Mouse (Mus musculus): ENCODE results near the gene Slc25a3. TPM values are rescaled to one million over a fixed set of nuclear protein-coding genes. Genes with fewer than 3 reads are reported as not detected.

Slc25a3 gene
- 100 to 1,000 TPM; 743 to 774 TPM for total RNA-seq (2021)
- long read RNA-seq, experiment 1, transcript Slc25a3-206 (8 exons, 1,341 nt) = major isoform, 606 of 827 reads
- long read RNA-seq, experiment 1, transcript Slc25a3-204 (5 exons, 891 nt) = minor isoform, 6 of 827 reads
- long read RNA-seq, experiment 1, transcript Slc25a3-201 (8 exons, 1,612 nt) = minor isoform, 148 of 827 reads
- long read RNA-seq, experiment 1, partial matches to known transcripts = 18 of 827 reads
- long read RNA-seq, experiment 1, other reads (novel, unspliced or antisense) = 47 of 827 reads
- long read RNA-seq, experiment 2, transcript Slc25a3-201 (8 exons, 1,612 nt) = minor isoform, 150 of 743 reads
- long read RNA-seq, experiment 2, transcript Slc25a3-206 (8 exons, 1,341 nt) = major isoform, 521 of 743 reads
- long read RNA-seq, experiment 2, transcript Slc25a3-204 (5 exons, 891 nt) = minor isoform, 6 of 743 reads
- long read RNA-seq, experiment 2, transcript Slc25a3-203 (7 exons, 1,483 nt) = minor isoform, 5 of 743 reads
- long read RNA-seq, experiment 2, partial matches to known transcripts = 26 of 743 reads
- long read RNA-seq, experiment 2, other reads (novel, unspliced or antisense) = 35 of 743 reads

DNA sequence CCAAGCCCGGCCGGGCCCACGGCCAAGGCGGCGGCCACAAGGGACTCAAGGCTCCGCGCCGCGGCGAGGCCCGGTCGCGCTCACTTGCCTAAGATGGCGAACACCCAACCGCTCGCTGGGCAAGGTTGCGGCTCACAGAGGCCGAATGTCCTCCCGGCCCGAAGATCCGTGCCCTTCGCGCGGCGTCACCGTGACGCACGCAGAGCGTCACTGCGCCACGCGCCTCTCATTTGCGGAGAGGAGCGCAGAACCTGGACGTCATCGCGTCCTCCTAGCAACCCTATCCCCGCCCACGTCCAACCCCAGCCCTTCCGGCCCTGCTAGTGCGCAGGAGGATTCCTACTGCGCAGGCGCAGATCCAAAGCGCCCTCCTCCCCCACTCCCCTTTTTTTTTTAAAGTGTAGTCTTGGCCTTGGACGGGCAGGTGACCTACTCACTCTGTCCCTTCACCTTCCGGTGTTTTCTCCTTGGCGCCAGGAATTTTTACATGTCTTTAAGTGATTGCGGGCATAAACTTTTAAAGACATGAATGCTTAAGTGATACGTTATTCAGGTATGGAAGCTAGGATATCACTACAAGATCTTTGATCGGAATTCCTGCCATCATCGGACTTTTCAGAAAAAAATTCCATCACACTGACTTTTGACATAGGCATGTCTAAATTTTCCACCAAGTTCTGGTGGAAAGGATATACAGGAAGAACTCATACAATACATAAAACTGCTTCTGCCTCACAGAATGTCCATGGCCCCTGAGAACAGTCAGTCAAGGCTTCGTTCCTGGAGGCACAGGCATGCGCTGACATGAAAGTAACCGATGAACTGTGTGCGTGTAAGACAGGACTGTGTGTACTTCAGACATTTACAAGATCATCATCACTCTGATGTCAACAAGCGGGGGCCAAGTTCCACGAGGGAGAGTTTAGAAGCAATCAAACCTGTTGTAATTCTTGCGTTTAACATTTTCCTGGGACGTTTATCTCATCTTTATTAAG, at the start of gene Slc25a3:
TSS of gene Slc25a3 (minus strand) at position 232 of the 995 bp plus-strand sequence.
- DNase-seq (ENCODE audit: low spot score in 2 of 2) = peak; percentile 96 to 98

DNA sequence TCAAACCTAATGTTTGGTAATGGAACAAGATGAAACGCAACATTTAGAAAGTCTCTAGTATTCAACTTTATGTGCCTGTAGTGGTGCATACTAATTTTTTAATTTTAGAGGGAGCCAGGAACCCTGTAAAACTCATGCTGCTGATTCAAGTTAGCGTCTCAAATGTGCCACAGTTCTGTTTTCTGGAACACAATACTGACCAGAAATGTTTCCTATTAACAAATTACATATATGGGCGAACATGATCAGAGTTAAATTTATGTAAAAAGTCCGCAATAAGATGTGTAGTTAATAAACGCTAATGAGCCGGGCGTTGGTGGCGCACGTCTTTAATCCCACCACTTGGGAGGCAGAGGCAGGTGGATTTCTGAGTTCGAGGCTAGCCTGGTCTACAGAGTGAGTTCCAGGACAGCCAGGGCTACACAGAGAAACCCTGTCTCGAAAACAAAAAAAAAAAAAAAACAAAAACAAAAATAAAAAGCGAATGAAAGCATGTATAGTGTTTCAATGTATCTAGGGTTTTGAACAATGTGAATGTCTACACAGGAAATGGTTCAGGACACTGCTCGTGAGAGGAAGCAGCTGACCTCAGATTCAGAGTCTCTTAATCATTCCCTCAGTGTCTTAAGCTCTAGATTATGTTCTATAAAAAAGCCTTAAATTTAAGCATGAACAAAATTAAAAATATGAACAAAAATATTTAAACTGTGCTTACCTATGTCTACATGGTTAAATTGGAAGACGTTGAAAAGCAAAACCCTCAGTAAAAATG, 48.7 kb upstream of the Slc25a3 start:
- no peak for DNase-seq (ENCODE audit: low spot score in 2 of 2)

DNA sequence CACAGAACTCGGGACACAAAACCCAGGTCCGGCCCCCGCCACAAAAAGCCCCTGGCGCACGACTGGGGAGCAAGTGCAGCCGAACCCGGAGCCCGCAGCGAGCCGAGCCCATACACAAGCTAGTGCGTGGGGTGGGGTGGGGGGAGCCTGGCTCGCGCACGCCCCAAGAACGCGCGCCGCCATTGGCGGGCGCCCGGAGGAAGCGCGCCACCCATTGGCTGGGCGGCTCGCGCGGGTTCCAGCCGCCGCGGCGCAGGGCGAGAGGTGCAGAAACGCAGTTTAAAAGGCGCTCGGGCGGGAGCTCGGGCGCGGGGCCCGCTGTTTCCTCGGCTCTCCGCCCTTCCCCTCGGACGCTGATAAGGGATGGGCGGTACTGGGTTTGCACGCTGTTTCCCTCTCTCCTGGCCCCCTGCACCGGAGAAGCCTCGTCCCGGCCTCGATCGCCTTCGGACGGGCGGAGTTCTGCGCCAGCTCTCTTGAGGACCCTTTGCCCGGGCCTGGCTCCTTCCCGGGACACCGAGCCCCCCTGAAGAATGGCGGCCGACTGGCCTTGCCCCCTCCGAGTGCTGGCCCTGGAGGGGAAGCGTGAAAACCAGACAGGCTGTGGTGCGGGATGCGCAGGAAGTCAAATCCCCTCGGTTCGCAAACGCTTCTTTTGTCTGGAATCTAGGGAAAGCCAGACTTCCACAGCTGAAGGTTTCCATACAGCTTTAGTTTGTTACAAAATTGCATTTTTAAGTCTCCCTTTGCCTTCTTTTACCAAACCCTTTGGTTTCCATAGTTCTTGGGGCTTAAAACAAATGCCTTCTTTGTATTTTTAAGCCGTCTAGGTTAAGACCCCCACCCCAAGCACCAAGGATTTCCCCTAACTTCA, 47.8 kb upstream of the Slc25a3 start:
- DNase-seq (ENCODE audit: low spot score in 2 of 2) = peak; percentile 91

DNA sequence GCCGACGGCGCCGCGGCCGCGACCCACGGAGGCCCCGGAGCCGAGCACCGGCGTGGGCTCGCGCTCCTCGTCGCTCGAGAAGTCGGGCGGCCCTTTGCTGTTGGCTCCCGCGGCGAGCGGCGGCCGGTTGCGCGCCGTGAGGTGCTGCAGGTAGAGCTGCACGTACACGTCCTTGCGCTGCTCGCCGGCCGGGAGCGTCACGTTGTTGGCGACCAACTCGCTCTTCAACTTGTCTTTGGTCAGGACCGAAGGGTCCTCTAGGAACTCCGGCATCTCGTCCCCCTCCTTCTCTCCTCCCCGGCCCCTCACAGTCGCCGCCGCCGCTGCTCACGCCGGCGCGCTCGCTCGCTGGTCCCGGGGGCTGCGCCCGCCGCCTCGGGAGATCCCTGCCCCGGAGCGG, 47.2 kb upstream of the Slc25a3 start:
- peak in 1 of 2 experiments; percentile 31 for DNase-seq (ENCODE audit: low spot score in 2 of 2)

DNA sequence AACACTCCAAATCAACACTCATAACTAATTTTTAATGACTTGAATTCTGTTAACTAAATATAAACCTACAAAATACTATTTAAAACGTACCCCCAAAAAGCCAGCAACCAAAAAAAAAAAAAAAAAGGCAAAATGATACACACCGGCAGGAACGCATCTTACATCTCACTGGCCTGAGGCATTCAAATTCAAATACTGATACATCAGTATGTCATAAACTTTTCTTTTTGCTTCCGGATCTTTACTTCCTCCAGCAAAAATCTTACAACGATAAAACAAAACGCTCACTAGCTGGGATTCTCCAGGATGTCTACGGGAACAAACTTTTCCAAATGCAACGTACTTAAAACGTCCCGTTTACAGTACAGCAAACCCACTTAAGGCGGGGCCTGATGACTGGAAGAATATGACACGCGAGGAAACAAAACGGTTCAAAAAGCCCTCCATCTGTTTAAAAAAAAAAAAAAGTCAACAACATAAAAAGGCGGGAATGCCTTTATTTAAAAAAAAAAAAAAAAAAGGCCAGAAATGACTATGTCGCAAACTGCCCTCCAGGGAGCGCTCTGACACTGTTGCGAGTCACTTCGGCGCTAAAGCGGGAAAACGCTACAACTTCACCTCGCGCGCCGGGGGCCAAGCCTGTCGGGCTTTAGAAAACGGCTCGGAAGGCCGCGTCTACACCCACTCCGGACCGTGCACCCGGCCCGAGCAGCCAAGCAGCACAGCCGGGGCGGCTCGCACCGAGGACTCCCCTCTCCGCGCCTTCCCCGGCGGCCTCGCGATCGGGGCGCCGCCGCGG, 46.5 kb upstream of the Slc25a3 start:
- DNase-seq (ENCODE audit: low spot score in 2 of 2) = peak; percentile 80 to 90

DNA sequence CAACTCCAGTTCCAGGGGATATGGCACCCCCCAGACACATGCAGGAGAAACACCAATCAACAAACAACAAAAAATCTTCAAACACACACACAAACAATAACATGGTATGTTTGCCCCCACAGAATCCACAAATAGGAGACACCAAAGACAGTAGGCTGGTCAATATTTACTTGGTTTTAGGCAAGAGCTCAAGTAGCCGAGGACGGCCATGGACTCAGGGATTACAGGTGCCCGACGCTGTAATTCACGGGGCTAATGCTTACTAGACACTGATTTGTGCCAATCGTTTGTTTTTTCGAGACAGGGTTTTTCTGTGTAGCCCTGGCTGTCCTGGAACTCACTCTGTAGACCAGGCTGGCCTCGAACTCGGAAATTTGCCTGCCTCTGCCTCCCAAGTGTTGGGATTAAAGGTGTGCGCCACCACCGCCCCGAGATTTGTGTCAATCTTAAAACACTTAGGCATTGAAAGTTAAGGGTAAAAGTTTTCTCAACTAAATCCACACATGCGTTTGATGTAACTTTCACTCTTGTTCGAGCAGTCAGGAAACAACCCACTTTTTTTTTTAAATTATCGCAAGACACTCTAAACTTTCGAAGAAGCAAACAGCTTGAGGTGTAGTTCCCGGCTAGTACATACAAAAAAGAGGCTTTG, 45.7 kb upstream of the Slc25a3 start:
- DNase-seq (ENCODE audit: low spot score in 2 of 2) = no peak

DNA sequence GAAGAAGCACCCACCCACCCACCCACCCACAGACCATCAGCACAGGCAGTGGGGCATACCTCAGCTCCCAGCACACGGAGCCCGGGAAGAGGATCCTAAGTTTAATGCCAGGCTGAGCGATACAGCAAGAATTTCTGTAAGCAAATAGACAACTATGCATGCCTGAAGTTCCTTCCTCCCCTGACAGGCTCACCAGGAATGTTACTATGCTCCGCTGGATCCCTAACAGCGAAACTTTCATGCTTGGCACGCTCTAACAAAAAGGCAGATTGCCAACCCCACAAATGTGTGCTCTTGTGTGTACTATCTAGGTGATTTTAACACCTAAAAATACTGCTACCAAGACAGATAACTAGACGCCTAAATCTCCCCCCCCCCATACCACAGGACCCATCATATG, 43.5 kb upstream of the Slc25a3 start:
- DNase-seq (ENCODE audit: low spot score in 2 of 2) = no peak

DNA sequence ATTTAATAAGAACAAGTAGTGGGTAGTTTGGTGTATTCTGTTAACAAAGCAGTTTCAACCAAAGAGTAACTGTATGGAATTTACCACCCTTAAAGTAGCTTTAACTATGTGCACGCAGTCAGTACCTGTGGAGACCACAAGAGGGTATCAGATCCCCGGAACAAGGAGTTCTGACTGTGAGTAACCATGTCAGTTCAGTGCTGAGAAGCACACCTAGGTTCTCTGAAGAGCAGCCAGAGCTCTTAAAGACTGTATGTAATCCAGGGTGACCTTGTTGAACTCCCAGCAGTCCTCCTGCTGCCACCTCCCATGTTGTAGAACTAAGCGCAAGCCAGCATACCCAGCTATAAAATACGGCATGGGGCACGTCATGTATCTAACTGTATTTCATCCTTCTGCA, 43.0 kb upstream of the Slc25a3 start:
- peak in 1 of 2 experiments; percentile 43 for DNase-seq (ENCODE audit: low spot score in 2 of 2)

DNA sequence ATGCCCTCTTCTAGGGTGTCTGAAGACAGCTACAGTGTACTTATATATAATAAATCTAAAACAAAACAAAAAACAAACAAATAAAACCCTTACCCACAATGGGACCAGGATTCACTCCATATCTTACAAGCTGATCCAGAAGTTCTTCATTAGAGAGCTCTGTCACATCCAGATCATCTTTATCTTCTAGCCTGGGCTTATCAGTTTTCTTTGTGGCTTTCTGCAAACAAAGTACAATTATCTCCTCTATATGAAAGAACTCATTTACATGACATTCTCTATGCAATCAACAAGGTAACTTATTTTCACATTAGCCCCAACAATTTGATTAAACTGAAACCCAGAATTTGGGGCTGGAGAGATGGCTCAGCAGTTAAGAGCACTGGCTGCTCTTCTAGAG, 42.0 kb upstream of the Slc25a3 start:
- DNase-seq (ENCODE audit: low spot score in 2 of 2) = no peak

DNA sequence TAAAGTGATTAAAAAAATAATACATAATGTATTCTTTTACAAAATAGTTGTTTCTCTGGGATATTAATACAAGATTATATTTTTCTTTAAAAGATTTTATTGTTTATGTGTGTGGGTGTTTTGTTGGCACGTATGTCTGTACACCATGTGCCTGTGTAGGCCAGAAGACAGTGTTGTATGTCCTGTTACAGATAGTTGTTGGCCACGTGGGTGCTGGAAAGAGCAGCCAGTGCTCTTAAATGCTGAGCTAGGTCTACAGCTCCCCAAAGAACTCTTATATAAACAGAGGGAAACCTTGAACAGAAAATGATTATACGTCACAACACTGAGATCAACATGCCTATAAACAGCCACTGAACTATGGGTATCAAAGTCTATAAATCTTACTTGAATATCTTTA, 40.6 kb upstream of the Slc25a3 start:
- DNase-seq (ENCODE audit: low spot score in 2 of 2) = no peak

DNA sequence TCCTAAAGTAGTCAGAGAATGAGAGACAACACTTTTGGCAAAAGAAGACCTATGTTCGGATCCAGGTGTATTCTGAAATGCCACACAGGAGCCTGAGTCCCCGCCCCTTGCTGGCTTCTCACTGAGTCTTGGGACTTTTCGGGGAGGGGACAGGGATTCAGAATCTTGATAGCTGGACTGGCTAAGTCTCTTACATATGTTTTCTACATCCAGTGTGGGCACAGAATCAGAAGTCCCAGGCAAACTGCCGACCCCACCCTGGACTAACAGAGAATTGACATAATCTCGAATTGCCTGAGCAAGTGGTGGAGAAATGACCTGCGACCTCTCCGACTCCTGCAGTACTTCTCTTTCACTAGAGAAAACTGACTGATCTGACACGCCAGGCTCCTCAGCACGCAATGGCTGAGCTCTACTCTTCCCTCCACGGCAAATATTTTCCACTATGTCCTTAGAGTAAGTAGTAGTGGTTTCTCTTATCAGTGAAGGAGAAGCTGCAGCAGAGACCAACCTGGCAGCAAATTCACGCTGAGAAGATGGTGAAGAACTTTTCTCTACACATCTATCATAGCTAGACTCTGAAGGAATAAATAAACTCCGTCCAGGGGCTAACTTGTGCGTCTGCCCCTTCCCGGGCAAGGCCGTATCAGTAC, 38.8 kb upstream of the Slc25a3 start:
- DNase-seq (ENCODE audit: low spot score in 2 of 2) = no peak

DNA sequence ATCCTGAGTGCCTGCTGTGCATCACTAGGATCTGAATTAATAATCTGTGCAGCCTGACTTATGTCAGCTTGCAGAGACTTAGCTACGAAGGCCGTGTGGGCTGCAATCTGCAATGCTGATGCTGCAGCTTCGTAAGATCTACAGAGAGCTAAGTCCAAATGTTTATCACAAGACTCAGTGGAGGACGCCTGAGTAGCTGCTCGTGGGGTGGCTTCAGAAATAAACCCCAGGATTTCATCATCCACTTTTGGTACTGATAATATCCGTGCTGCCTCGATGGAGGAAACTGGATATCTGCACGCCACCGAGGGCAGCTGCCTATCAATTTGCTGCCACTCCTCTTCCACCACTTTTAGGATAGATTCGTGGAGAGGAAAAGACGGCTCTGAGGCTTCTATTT, 38.2 kb upstream of the Slc25a3 start:
- no peak for DNase-seq (ENCODE audit: low spot score in 2 of 2)

DNA sequence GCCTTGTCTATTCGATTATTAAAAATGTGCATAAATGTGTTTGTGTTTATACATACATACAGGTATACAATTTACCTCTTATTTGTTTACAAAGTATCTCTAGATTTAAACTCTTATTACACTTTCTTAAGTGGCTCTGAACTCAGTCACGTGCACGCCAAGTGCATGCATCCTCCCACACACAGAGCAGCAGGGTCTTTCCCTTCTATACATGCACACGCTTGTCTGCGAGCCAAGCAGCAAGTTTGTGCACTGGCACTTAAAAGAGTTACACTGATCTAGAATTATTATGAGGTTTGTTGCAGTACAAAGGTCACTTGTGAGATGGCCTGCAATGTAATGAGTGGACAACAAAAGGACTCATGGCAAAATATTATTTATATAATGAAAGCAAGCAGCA, 37.1 kb upstream of the Slc25a3 start:
- no peak for DNase-seq (ENCODE audit: low spot score in 2 of 2)

DNA sequence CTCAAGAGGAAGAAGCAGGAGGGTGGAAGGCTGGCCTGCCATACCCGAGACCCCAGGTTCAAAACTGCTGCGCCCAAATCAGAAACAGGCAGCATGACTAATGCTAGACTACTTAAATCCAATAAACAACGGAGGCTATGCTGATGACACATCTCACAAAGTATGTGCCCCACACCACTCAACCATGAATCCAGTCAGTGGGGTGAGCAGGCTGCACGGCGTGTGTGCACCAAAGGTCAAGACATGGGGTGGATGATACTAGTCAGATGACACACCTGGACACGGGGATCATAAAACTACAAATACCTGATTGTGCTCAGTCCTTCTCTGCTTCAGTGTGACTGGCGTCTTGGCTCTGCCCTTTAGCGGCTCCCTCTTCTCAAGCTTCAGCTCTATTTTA, 34.6 kb upstream of the Slc25a3 start:
- no peak for DNase-seq (ENCODE audit: low spot score in 2 of 2)

DNA sequence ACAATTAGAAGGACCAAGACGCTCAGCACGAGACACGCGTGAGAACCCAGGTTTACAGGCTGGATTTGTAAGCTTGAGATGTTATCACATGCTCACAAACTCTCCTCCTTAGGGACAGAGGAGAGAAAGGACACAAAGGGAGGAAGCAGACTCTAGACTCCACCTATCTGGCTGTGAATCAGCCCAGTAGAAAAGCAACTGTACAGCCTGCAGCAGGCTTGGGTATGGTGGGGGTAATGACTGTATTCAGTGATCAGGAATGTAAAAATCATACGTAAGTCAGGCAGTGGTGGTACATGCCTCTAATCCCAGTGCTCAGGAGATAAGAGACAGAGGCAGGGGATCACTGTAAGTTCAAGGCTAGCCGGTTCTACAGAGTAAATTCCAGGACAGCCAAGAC, 32.5 kb upstream of the Slc25a3 start:
- no peak for DNase-seq (ENCODE audit: low spot score in 2 of 2)

DNA sequence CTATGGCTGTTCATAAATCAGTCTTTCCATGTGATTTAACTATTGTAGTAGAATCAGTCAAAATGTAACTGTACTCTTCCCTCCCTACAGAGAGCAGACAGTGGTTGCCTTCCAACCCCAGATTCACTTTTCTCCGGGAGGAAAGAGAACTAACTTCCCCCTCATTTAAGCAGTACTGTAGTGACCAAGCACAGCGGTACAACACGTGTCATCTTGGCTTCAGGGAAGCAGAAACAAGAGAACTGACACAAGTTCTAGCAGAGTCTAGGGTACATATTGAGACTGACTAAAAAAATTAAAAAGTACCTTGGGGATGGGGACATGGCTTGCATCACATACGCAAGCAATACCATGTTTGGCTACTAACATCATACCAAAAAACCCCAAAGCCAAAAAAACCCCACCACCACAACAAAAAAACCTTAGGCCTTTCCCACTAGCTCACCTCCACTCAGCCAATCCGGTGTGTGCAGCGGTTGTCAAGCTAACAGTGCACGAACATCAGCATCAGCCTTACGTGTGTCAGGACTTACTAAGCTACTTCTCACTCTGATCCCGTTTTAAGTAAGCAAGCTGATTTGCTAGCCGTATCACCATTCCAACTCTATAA, 30.1 kb upstream of the Slc25a3 start:
- DNase-seq (ENCODE audit: low spot score in 2 of 2) = no peak

DNA sequence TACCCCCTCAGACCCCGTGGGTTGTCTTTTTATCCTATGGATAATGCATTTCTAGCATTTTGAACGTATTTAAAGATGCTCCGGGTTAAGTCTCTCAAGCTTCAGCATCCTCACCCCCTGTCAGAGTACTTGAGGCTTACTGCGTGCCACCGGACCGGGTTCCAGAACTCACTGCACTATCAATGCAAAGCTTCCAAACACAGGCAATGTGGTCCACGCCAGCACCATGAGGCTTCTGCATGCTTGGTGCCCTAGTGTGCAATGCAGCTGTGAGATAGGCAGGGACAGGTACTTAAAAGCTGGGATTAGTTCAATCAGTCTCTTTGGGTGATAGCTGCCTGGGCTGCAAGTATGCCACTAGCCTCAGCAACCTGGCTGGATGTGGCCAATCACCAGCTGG, 21.6 kb upstream of the Slc25a3 start:
- no peak for DNase-seq (ENCODE audit: low spot score in 2 of 2)

Data from gastrocnemius, postnatal 4 days (tissue).